Mouse (Mus musculus) kidney, embryonic 16.5 days (tissue): ENCODE data around the gene Ctdsp1. TPM values are rescaled to one million over a fixed set of nuclear protein-coding genes. Genes with fewer than 3 reads are reported as not detected.
A peak's percentile ranks its signal among the peaks of the same experiment; 100 is the strongest.

Experiments used
- ATAC-seq: fragments of 200-750 bp; cut with Nextera tagmentation; 2 replicates; pipeline ENCODE4 v1.8.0; 2017; ENCODE audit warnings: moderate TSS enrichment; ENCODE audit not compliant: low FRiP score, low TSS enrichment
- H3K27ac ChIP-seq: fragments of 300-500 bp; sonication (generic); 2 replicates; pipeline ENCODE4 v1.5.1; 2014; ENCODE audit warnings: low read length
- H3K27me3 ChIP-seq: fragments of 300-500 bp; sonication (generic); 2 replicates; pipeline ENCODE4 v1.6.1; 2014; ENCODE audit warnings: low read length, control low read depth, mixed read lengths; ENCODE audit not compliant: insufficient read depth
- H3K36me3 ChIP-seq: fragments of 300-500 bp; sonication (generic); 2 replicates; pipeline ENCODE4 v1.6.1; 2014; ENCODE audit warnings: low read length, control low read depth, mixed read lengths; ENCODE audit not compliant: insufficient read depth
- H3K4me1 ChIP-seq: fragments of 300-500 bp; sonication (generic); 2 replicates; pipeline ENCODE4 v1.6.1; 2014; ENCODE audit warnings: low read length, control low read depth, mixed read lengths; ENCODE audit not compliant: insufficient read depth
- H3K4me2 ChIP-seq: fragments of 300-500 bp; sonication (generic); replicated peaks from 2 replicates; pipeline ENCODE4 v1.6.1; 2014; ENCODE audit warnings: low read depth, low read length
- H3K4me3 ChIP-seq: fragments of 300-500 bp; sonication (generic); 2 replicates; pipeline ENCODE4 v1.5.1; 2014; ENCODE audit warnings: mild to moderate bottlenecking, low read length
- H3K9ac ChIP-seq: fragments of 300-500 bp; sonication (generic); replicated peaks from 2 replicates; pipeline ENCODE4 v1.6.1; 2014; ENCODE audit warnings: low read length
- H3K9me3 ChIP-seq: fragments of 300-500 bp; sonication (generic); 2 replicates; pipeline ENCODE4 v1.6.1; 2016; ENCODE audit warnings: low read length, control low read depth
- WGBS: fragments of 180-500 bp; shearing (Covaris S2); extraction: QIAGEN DNeasy Blood & Tissue Kit; methylation state at CpG from one replicate; pipeline ENCODE4 v1.1.7; 2014; 5-methylcytosine and 5-hydroxymethylcytosine counted together
- polyA plus RNA-seq: library from polyadenylated mRNA; unstranded; fragments of >200 nt; fragmentation: Nextera tagmentation; extraction: Ambion mirVana; gene quantifications from 2 replicates; pipeline ENCODE4 v1.2.1, GENCODE M21; 2015

The Ctdsp1 gene
- polyA plus RNA-seq, 1 experiment from 2014 or later = 94.0 TPM

DNA sequence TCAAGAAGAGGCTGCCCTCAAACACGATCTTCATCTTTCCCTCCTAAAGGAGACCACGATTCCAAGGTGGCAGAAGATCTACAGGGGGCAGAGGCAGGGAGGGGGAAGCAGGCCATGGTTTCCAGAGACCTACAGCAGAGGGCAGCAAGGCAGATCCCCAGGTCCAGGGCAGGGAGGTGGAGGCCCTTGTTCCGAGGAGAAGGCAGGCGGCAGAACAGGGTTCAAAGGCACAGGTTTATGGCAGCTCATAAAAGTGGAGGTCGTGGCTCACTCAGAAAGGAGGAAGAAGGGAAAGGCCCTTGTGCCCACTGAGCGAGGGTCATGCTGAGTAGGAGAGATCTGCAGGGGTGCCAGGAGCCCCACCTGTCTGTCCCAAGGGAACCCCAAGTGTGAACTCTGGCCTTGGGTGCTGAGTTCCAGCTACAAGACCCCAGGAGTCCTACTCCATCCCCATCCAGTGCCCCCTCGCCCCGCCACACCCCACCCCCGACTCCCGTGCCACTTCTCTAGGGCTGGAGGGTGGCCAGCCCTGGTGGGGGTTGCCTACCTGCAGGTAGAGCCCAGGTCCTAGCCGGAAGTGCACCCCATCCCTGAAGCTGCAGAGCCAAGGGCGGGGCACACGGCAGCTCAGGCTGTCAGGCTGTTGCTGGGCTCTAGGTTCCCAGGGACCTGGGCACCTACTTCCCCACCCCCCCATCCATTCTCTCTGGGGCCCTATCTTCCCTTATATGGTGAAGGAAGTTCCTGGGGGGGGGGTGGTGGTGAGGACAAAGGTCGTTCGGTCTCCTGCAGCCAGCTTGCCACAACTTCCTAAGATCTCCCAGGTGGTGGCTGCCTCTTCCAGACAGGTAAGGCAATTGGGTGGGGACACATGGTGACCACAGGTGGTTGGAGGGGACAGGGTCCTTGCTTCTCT lies 17.5 kb downstream of the Ctdsp1 start, which contains the start of gene Vil1:
Gene Vil1, plus strand, starts transcription at position 788 of the 916 bp plus-strand sequence.
- Histone ChIP-seq H3K27me3 (no peaks in the 10 kb centered on the region), H3K27ac (no peak within 1 kb of the TSS), H3K4me2 (peak within 1 kb of the TSS; percentile 24; the same call in 1 of the 2 replicates), H3K9me3 (no peaks in the 10 kb centered on the region), H3K4me3 (peak within 1 kb of the TSS; percentile 14; the same call in 1 of the 2 replicates), H3K36me3 (no peaks in the 10 kb centered on the region), H3K9ac (peak within 1 kb of the TSS; percentile 17; the same call in 1 of the 2 replicates), H3K4me1 (peaks cover 4% of the 10 kb centered on the region; the same call in 1 of the 2 replicates)
- ATAC-seq = peak; percentile 66
- WGBS = 37% methylated on average over 12 of the region's 15 CpGs

DNA sequence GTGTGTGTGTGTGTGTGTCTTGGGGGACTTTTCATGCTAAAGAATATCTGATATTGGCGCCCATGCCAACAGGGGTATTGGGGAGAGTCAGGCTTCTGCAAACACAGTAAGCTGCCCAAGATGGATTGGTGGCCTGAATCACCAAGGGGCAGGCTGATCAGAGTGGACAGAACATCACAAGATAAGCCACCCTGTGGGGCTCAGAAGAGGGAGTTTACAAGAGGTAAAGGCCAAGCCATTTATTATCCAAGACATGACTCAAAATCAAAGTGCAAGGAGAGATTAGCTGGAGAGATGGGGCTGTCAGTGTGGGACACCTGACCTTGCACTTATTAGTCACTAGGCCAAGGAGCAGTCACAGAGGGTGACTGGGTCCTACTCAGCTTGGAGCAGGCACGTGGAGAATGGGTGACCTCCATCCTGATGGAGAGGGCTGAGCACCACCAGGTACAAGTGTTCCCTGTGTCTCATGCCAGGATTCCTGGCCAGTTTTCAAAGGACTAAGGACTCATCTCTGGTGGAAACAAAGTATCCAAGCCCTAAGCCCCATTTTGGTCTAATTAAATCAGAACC lies 20.5 kb downstream of the Ctdsp1 start:
- no peaks in the 10 kb centered on the region for H3K9me3 ChIP-seq
- no peak overlapping the region for H3K4me2 ChIP-seq
- 66% methylated on average over 2 of the region's 2 CpGs for WGBS
- no peak overlapping the region for H3K9ac ChIP-seq
- peaks cover 7% of the 10 kb centered on the region; the same call in 1 of the 2 replicates for H3K4me1 ChIP-seq
- no peaks in the 10 kb centered on the region for H3K36me3 ChIP-seq
- no peak overlapping the region for H3K27ac ChIP-seq
- H3K27me3 ChIP-seq = no peaks in the 10 kb centered on the region
- ATAC-seq = no peak
- no peak overlapping the region for H3K4me3 ChIP-seq

DNA sequence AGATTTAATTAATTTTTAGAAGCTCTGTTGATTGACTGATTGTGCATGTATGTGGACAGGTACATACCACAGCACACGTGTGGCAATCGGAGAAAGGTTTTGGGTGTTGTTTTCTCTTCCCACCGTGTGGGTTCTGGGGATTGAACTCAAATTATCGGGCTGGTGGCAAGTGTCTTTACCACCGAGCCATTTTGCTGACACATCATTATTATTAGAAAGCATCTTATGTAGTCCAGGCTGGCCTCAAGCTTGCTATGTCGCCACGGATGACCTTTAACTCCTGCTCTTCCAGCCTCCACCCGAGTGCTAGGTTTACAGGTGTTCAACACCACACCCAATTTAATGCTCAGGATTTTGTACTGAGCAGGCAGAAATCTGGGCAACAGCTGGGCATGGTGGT lies 21.4 kb downstream of the Ctdsp1 start:
- no peak for ATAC-seq
- no peaks in the 10 kb centered on the region for H3K27me3 ChIP-seq
- H3K4me3 ChIP-seq = no peak overlapping the region
- H3K4me2 ChIP-seq = no peak overlapping the region
- WGBS = 82% methylated on average over 8 of the region's 8 CpGs
- no peaks in the 10 kb centered on the region for H3K9me3 ChIP-seq
- H3K27ac ChIP-seq = no peak overlapping the region
- no peaks in the 10 kb centered on the region for H3K36me3 ChIP-seq
- H3K4me1 ChIP-seq = peaks cover 7% of the 10 kb centered on the region; the same call in 1 of the 2 replicates
- H3K9ac ChIP-seq = no peak overlapping the region

DNA sequence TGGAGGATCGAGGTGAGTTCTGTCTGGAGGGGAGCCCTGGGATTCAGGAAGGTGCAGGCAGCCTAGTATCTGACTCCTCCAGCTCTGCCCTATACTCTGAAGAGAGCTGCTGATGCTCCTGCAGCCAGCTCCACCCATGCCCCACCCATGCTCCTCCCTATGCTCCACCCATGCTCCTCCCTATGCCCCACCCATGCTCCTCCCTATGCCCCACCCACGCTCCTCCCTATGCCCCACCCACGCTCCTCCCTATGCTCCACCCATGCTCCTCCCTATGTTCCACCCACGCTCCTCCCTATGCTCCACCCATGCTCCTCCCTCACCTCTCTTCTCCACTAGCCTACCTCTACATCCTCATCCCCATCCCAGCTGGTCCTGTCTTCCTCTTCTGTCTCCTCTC lies 23.8 kb downstream of the Ctdsp1 start:
- H3K27ac ChIP-seq = no peak overlapping the region
- no peak overlapping the region for H3K4me2 ChIP-seq
- H3K4me1 ChIP-seq = 0 out of 2 replicates have a peak, but pooled peaks cover 12% of the 10 kb centered on the region
- H3K4me3 ChIP-seq = no peak overlapping the region
- no peaks in the 10 kb centered on the region for H3K9me3 ChIP-seq
- no peaks in the 10 kb centered on the region for H3K27me3 ChIP-seq
- ATAC-seq = peak; percentile 60; the same call in 1 of the 2 replicates
- H3K36me3 ChIP-seq = no peaks in the 10 kb centered on the region
- no peak overlapping the region for H3K9ac ChIP-seq
- 34% methylated on average over 4 of the region's 4 CpGs for WGBS

DNA sequence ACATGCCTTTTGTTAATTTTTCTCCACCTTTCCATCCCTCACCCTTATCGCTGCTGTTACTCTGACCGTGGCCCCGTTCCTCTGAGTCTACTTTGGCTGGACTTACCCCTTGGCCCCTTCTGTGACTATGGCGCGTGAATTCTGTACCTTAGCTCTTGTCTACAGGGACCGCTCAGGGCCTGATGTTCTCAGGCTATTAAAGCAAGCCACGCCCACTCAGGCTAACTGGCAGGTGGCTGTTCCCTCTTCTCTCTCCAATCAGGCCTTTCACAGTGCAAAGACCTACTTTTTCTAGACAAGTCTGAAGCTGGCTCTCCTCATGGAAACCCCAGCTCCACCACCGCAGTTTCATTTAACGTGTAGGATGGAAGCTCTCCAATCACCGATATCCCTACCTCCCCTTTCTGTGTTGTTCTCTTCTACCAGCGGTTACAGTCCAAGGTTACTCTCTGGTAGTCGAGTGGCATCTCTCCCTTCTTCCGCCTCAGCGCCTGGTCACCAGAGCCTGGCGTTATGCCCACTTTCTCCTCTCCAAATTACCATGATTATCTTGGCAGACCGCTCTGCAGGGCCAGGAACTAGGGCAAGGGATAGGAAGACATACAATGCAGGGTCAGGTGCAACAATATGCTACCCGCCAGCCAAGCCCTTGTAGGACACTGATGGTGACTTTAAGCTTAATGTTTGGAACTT lies 27.6 kb downstream of the Ctdsp1 start:
- H3K27me3 ChIP-seq = no peaks in the 10 kb centered on the region
- no peak overlapping the region for H3K4me2 ChIP-seq
- no peak; the same call in 1 of the 2 replicates for ATAC-seq
- no peaks in the 10 kb centered on the region for H3K9me3 ChIP-seq
- H3K4me3 ChIP-seq = no peak overlapping the region
- no peaks in the 10 kb centered on the region for H3K36me3 ChIP-seq
- no peak overlapping the region for H3K9ac ChIP-seq
- H3K4me1 ChIP-seq = 0 out of 2 replicates have a peak, but pooled peaks cover 12% of the 10 kb centered on the region
- H3K27ac ChIP-seq = no peak overlapping the region
- 63% methylated on average over 17 of the region's 17 CpGs for WGBS

DNA sequence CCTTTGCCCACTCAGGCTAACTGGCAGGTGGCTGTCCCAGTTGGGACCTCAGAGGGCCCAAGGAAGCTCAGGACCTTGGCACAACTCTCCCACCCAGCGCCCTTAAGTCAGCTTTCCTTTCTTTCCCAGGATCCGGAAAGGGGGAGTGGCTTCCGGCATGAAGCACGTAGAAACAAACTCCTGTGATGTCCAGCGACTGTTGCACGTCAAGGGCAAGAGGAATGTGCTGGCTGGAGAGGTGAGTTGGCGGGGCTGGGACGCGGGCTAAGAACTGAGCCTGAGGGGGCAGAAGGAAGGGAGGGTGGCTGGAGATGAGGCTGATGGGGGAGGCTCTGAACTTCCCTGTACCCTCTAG lies 28.1 kb downstream of the Ctdsp1 start:
- Histone ChIP-seq H3K4me3 (no peak overlapping the region), H3K4me2 (no peak overlapping the region), H3K9ac (no peak overlapping the region), H3K36me3 (no peaks in the 10 kb centered on the region), H3K4me1 (0 out of 2 replicates have a peak, but pooled peaks cover 12% of the 10 kb centered on the region), H3K9me3 (no peaks in the 10 kb centered on the region), H3K27me3 (no peaks in the 10 kb centered on the region), H3K27ac (no peak overlapping the region)
- ATAC-seq = no peak
- WGBS = 46% methylated on average over 9 of the region's 9 CpGs

DNA sequence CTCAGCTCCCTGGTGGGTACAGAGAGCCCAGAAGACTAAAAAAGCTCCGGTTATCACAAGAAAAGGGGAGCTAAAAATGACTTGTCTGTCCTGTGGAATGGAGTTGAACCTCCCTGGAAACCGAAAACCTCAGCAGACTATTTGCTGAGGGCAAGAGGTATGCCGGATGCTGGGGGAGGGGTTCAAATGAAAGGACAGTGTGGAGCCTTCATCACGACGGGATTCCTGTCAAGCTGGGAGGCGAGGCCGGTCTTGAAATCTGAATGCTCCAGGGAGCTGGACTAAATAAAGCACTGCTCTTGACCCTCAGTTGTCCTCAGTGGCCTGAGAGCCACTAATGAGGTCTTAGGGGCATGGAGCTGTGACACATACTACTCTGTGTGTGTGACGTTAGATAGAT lies 31.8 kb downstream of the Ctdsp1 start:
- H3K9me3 ChIP-seq = no peaks in the 10 kb centered on the region
- H3K9ac ChIP-seq = no peak overlapping the region
- no peaks in the 10 kb centered on the region for H3K36me3 ChIP-seq
- no peak overlapping the region for H3K27ac ChIP-seq
- H3K4me2 ChIP-seq = no peak overlapping the region
- H3K4me3 ChIP-seq = no peak overlapping the region
- 39% methylated on average over 8 of the region's 8 CpGs for WGBS
- ATAC-seq = no peak
- H3K4me1 ChIP-seq = 0 out of 2 replicates have a peak, but pooled peaks cover 9% of the 10 kb centered on the region
- no peaks in the 10 kb centered on the region for H3K27me3 ChIP-seq

DNA sequence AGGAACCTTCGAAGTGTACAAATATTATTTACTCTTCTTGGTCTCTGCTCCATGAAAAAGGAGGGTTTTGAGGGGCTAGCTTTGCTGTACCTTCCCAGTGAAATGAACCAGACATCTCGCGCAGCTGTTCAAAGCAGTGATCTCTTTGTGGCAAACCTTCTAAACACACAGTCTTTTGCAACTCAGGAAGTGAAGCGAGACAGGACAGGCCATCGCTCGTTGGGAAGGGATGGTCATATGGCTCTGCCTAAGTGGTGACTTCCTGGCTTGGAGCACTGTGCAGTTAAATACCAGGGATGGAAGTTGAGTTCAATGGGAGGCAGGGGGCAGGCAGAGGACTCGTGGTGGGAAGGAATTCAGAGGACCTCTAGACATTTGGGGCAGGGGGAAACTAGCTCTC lies 34.5 kb downstream of the Ctdsp1 start:
- no peaks in the 10 kb centered on the region for H3K27me3 ChIP-seq
- H3K4me3 ChIP-seq = no peak overlapping the region
- no peaks in the 10 kb centered on the region for H3K4me1 ChIP-seq
- no peak overlapping the region for H3K9ac ChIP-seq
- WGBS = 59% methylated on average over 7 of the region's 7 CpGs
- no peak overlapping the region for H3K4me2 ChIP-seq
- no peaks in the 10 kb centered on the region for H3K9me3 ChIP-seq
- no peak overlapping the region for H3K27ac ChIP-seq
- no peak for ATAC-seq
- H3K36me3 ChIP-seq = no peaks in the 10 kb centered on the region

DNA sequence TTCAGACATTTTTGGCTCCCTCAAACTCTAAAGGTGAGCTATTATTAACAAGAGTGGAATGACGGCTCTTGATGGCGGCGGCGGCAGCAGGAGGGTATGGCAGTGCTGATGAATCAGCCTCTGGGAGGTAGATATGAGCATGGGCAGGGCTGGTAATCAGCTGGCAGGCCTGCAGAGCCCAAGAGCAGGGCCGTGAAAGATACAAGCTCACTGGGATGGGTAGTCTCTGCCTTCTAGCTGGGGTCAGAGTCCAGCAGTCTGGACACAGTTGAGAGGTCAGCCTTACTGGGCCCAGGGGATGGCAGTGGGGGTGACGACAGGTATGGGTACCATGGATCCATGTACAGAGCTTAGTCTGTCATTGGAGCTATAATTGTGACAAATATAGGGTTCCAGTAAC lies 41.9 kb downstream of the Ctdsp1 start:
- ATAC-seq = peak; percentile 65; the same call in 1 of the 2 replicates
- H3K36me3 ChIP-seq = peaks cover 24% of the 10 kb centered on the region
- no peak overlapping the region for H3K4me2 ChIP-seq
- no peaks in the 10 kb centered on the region for H3K9me3 ChIP-seq
- H3K27ac ChIP-seq = no peak overlapping the region
- H3K9ac ChIP-seq = no peak overlapping the region
- H3K4me1 ChIP-seq = 0 out of 2 replicates have a peak, but pooled peaks cover 3% of the 10 kb centered on the region
- H3K27me3 ChIP-seq = no peaks in the 10 kb centered on the region
- 83% methylated on average over 6 of the region's 6 CpGs for WGBS
- H3K4me3 ChIP-seq = no peak overlapping the region
